Mouse (Mus musculus) hindbrain, embryonic 11.5 days (tissue): ENCODE measurements around the gene 2700081O15Rik. TPM values are rescaled to one million over a fixed set of nuclear protein-coding genes. Genes with fewer than 3 reads are reported as not detected.
"Not testable (repeated sequence)": the region's sequence is repeated elsewhere in the genome, so short reads cannot be mapped to it uniquely, and the experiment has no call there.

Experiments
- ATAC-seq: fragments of 200-750 bp; cut with Nextera tagmentation; 2 replicates; pipeline ENCODE4 v1.8.0; 2017; ENCODE audit warnings: mild to moderate bottlenecking, moderate TSS enrichment, moderate library complexity; ENCODE audit not compliant: low FRiP score
- DNase-seq: peaks from one replicate; pipeline ENCODE4 v3.0.0-alpha.2; 2015; ENCODE audit warnings: low spot score
- H3K27ac ChIP-seq: fragments of 300-500 bp; sonication (generic); 2 replicates; pipeline ENCODE4 v1.5.1; 2014; ENCODE audit warnings: mild to moderate bottlenecking, low read depth, low read length
- H3K27me3 ChIP-seq: fragments of 300-500 bp; sonication (generic); 2 replicates; pipeline ENCODE4 v1.6.1; 2014; ENCODE audit warnings: mild to moderate bottlenecking, low read length, moderate library complexity, mixed read lengths; ENCODE audit not compliant: control insufficient read depth, insufficient read depth
- H3K36me3 ChIP-seq: fragments of 300-500 bp; sonication (generic); 2 replicates; pipeline ENCODE4 v1.6.1; 2014; ENCODE audit warnings: mild to moderate bottlenecking, low read length, moderate library complexity, mixed read lengths; ENCODE audit not compliant: control insufficient read depth, insufficient read depth
- H3K4me1 ChIP-seq: fragments of 300-500 bp; sonication (generic); replicated peaks from 2 replicates; pipeline ENCODE4 v1.6.1; 2014; ENCODE audit warnings: low read length, mixed read lengths; ENCODE audit not compliant: control insufficient read depth, insufficient read depth
- H3K4me2 ChIP-seq: fragments of 300-500 bp; sonication (generic); replicated peaks from 2 replicates; pipeline ENCODE4 v1.6.1; 2014; ENCODE audit warnings: mild to moderate bottlenecking, low read depth, low read length
- H3K4me3 ChIP-seq: fragments of 300-500 bp; sonication (generic); 2 replicates; pipeline ENCODE4 v1.5.1; 2014; ENCODE audit warnings: low read depth, low read length
- H3K9ac ChIP-seq: fragments of 300-500 bp; sonication (generic); 2 replicates; pipeline ENCODE4 v1.6.1; 2014; ENCODE audit warnings: low read depth, low read length
- H3K9me3 ChIP-seq: fragments of 300-500 bp; sonication (generic); 2 replicates; pipeline ENCODE4 v1.6.1; 2016; ENCODE audit warnings: low read length; ENCODE audit not compliant: control insufficient read depth
- WGBS: fragments of 180-500 bp; shearing (Covaris S2); extraction: QIAGEN DNeasy Blood & Tissue Kit; methylation state at CpG from one replicate; pipeline ENCODE4 v1.1.7; 2014; 5-methylcytosine and 5-hydroxymethylcytosine counted together
- polyA plus RNA-seq: library from polyadenylated mRNA; unstranded; fragments of >200 nt; fragmentation: Nextera tagmentation; extraction: Ambion mirVana; gene quantifications from 2 replicates; pipeline ENCODE4 v1.2.1, GENCODE M21; 2014

The 2700081O15Rik gene
- polyA plus RNA-seq, 1 experiment from 2014 or later = 17.7 TPM

DNA sequence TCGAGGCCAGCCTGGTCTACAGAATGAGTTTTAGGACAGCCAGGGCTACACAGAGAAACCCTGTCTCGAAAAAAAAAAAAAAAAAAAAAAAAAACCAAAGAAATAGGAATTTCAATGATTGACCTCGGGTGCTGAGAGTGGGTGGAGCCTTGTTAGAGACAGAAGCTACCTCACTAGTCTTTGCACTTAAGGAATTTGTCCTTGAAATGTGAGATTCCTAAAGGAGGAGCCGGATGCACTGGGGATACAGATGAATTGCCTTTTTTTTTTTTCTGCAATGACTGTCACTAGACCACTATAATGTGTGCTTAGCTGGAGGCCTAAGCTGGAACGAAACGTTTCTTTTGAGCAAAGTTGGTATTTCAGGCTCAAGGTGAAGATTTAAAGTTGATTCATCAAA is 28.9 kb upstream of the 2700081O15Rik start:
- ATAC-seq (no peak), DNase-seq (no peak)
- Histone ChIP-seq H3K9ac (no peak overlapping the region), H3K4me2 (no peak overlapping the region), H3K4me3 (no peak overlapping the region), H3K27me3 (no peaks in the 10 kb centered on the region), H3K36me3 (no peaks in the 10 kb centered on the region), H3K27ac (no peak overlapping the region), H3K9me3 (no peaks in the 10 kb centered on the region), H3K4me1 (no peaks in the 10 kb centered on the region)
- WGBS = 87% methylated on average over 6 of the region's 6 CpGs

- DNase-seq = peak; percentile 21
- H3K27ac ChIP-seq, H3K9ac ChIP-seq, H3K4me2 ChIP-seq, H3K9me3 ChIP-seq, H3K4me1 ChIP-seq, H3K4me3 ChIP-seq, H3K27me3 ChIP-seq, ATAC-seq, H3K36me3 ChIP-seq: not testable (repeated sequence)
- WGBS = 84% methylated on average over 7 of the region's 10 CpGs
These were observed 20.3 kb upstream of the 2700081O15Rik start for GRCm38 (mm10) chr19:7396867-7397826.

DNA sequence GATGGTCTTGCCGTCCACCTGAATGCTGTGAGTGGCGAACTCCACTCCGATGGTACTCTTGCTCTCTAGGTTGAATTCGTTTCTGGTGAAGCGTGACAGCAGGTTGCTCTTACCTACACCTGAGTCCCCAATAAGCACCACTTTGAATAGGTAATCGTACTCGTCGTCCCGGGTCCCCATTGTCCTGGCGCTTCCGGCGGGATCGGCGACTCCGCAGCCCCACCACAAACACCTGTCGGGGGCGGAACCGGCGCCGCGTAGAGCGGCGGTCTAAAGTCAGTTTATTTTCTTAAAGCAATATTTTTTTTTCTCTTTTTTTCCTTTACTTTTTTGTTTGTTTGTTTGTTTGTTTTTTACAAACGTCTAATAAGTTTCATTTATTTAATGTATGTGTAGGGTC is 18.5 kb upstream of the 2700081O15Rik start:
- not testable (repeated sequence) for DNase-seq, ATAC-seq, H3K9ac ChIP-seq, H3K27ac ChIP-seq, H3K9me3 ChIP-seq, H3K4me3 ChIP-seq, H3K36me3 ChIP-seq, H3K27me3 ChIP-seq, H3K4me2 ChIP-seq, H3K4me1 ChIP-seq
- whole genome bisulfite sequencing = 38% methylated on average over 24 of the region's 24 CpGs

DNA sequence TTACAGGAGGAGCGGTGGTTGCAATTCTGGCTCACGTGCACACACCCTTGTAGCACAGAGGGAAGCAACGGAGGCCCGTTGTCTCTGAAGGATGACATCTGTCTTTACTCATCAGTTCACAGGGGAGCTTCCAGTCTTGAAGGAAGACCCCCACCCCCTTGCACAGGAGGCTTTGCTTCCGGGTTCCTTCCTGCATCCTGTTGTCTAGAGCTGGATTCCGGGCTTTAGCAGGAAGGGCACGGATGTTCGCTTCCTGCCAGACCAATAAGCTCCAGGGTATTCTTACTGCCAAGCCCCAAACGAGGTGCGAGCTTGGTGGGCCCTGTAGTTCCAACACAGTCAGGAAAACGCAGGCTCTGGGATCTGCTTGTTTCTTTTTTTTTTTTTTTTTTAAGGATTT is 16.8 kb upstream of the 2700081O15Rik start:
- WGBS = 85% methylated on average over 11 of the region's 11 CpGs
- no peak overlapping the region for H3K27ac ChIP-seq
- no peak overlapping the region for H3K4me2 ChIP-seq
- no peaks in the 10 kb centered on the region for H3K4me1 ChIP-seq
- H3K36me3 ChIP-seq = no peaks in the 10 kb centered on the region
- no peak for ATAC-seq
- no peaks in the 10 kb centered on the region for H3K27me3 ChIP-seq
- H3K4me3 ChIP-seq = no peak overlapping the region
- H3K9me3 ChIP-seq = no peaks in the 10 kb centered on the region
- DNase-seq = no peak
- H3K9ac ChIP-seq = no peak overlapping the region

- Histone ChIP-seq H3K27ac (no peak overlapping the region), H3K9me3 (no peaks in the 10 kb centered on the region), H3K4me3 (no peak overlapping the region), H3K9ac (no peak overlapping the region), H3K36me3 (no peaks in the 10 kb centered on the region), H3K4me2 (no peak overlapping the region), H3K4me1 (no peaks in the 10 kb centered on the region), H3K27me3 (no peaks in the 10 kb centered on the region)
- ATAC-seq (no peak), DNase-seq (no peak)
- 83% methylated on average over 9 of the region's 9 CpGs for WGBS
These were observed 12.7 kb upstream of the 2700081O15Rik start for GRCm38 (mm10) chr19:7404623-7405229.

DNA sequence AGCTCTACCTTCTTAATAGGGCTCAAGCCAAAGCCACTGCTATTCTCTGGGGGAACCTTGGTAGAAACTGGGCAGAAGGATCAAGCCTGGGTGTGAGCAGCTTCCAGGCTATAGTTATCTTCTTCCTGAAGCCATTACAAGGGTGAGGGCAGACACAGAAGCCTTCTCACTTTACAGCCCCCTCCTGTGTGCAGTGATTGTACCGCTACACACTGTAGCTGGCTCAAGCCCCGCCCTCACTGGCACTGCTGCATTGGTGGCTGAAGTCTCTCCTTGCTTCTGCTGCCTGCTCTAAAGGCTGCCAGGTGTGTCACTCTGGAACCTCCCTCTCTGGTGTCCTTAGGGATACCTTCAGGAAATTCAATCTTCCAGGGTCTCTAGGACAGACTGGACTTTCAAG is 5.1 kb upstream of the 2700081O15Rik start:
- Histone ChIP-seq H3K9ac (no peak overlapping the region), H3K4me3 (no peak overlapping the region), H3K4me1 (no peaks in the 10 kb centered on the region), H3K36me3 (no peaks in the 10 kb centered on the region), H3K27me3 (no peaks in the 10 kb centered on the region), H3K27ac (no peak overlapping the region), H3K9me3 (no peaks in the 10 kb centered on the region), H3K4me2 (no peak overlapping the region)
- ATAC-seq (no peak), DNase-seq (no peak)
- WGBS = 52% methylated on average over 2 of the region's 2 CpGs

GRCm38 (mm10) chr19:7415916-7416833 is 1.2 kb upstream of the 2700081O15Rik start:
- DNase-seq = no peak

More at GRCm38 (mm10) chr19:7415916-7416833, 1.2 kb upstream of the 2700081O15Rik start:
- Histone ChIP-seq H3K9ac (peak overlapping the region; percentile 99), H3K4me3 (peak overlapping the region; percentile 89), H3K27ac (peak overlapping the region; percentile 94), H3K36me3 (no peaks in the 10 kb centered on the region), H3K4me1 (peaks cover 16% of the 10 kb centered on the region), H3K9me3 (no peaks in the 10 kb centered on the region), H3K27me3 (no peaks in the 10 kb centered on the region), H3K4me2 (peak overlapping the region; percentile 89)
- no peak for ATAC-seq
- WGBS = 26% methylated on average over 22 of the region's 22 CpGs
